Mouse (Mus musculus) cerebellum, adult 2 months (tissue): Measurements from ENCODE around the gene Myh9. TPM values are rescaled to one million over a fixed set of nuclear protein-coding genes. Genes with fewer than 3 reads are reported as not detected.

Experiments
- DNase-seq, 2 experiments: peaks; one replicate each; pipeline ENCODE4 v3.0.0; 2021
- H3K27ac ChIP-seq: fragments of 200-500 bp; 2 replicates; pipeline ENCODE4 v1.5.1; 2012; ENCODE audit warnings: low read length, control low read depth, inconsistent platforms; ENCODE audit not compliant: insufficient read depth
- H3K27me3 ChIP-seq: fragments of 200-500 bp; 2 replicates; pipeline ENCODE4 v1.6.1; 2012; ENCODE audit warnings: inconsistent platforms, mild to moderate bottlenecking, low read length, moderate library complexity; ENCODE audit not compliant: control insufficient read depth, insufficient read depth
- H3K4me1 ChIP-seq: fragments of 200-500 bp; 2 replicates; pipeline ENCODE4 v1.6.1; 2011; ENCODE audit warnings: low read length; ENCODE audit not compliant: control insufficient read depth, insufficient read depth
- H3K4me3 ChIP-seq: fragments of 200-500 bp; replicated peaks from 2 replicates; pipeline ENCODE3; 2011; ENCODE audit warnings: mild to moderate bottlenecking, low read depth, low read length, control low read depth; ENCODE audit not compliant: insufficient read depth
- CTCF ChIP-seq: fragments of 200-500 bp; IDR thresholded peaks from 2 replicates; pipeline ENCODE4 v1.5.1; 2011; ENCODE audit warnings: low read depth, mild to moderate bottlenecking, control low read depth, low read length, moderate library complexity, borderline replicate concordance; ENCODE audit not compliant: insufficient read depth
- POLR2A ChIP-seq: fragments of 200-500 bp; IDR thresholded peaks from 2 replicates; pipeline ENCODE4 v1.6.1; 2011; ENCODE audit warnings: low read length, control low read depth, borderline replicate concordance; ENCODE audit not compliant: insufficient read depth
- WGBS: fragments of 180-500 bp; shearing (Covaris S2); methylation state at CpG from one replicate; pipeline ENCODE4 v1.1.7; 2018; 5-methylcytosine and 5-hydroxymethylcytosine counted together
- polyA plus RNA-seq: library from polyadenylated mRNA; depleted of rRNA; stranded (reverse); fragments of >200 nt; gene quantifications from 2 replicates; pipeline ENCODE4 v1.2.3, GENCODE M21; 2012

The Myh9 gene
- polyA plus RNA-seq, 1 experiment, result 44.2 TPM

DNA sequence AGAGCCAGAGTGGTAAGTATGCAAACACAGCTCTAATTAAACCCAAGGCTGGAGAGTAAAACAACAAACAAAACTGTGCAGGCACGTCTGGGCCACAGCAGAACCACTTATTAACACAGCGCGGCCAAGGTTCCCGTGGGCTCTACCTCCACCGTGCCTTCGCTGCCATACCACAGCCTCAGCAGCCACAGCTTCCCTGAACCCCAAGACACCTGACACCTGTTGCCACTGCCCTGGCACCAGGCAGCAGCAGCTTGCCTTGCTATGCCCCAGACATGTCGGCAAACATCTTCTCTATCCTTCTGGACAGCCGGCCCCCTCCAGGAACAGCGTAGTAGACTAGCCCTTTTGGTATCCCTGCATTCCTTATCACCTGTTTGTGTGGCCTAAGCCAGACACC is 37.0 kb downstream of the Myh9 start:
- Histone ChIP-seq H3K4me3 (no peak overlapping the region), H3K27ac (peak overlapping the region; percentile 79), H3K27me3 (no peaks in the 10 kb centered on the region), H3K4me1 (peaks cover 59% of the 10 kb centered on the region)
- 54% methylated on average over 9 of the region's 9 CpGs for WGBS
- DNase-seq, result no peak
- TF ChIP-seq POLR2A (no peak), CTCF (no peak)

DNA sequence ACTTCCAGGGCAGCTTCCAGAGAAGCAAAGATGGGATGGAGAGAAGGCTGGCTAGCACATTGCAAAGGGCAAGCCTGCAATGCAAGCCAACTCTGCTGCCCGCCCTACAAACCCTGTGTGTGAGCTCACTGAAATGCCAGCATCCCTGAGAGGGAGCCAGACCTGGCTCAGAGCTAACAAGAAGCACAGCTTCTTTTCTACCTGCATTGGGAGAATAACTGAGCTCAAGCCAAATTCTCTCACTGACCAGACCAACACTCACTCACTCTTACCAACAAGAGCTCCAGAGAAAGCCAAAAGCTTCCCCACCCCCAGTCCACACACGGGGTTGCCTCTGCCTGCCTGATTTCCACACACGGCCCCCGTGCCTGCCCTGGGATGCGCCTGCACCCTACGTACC is 37.5 kb downstream of the Myh9 start:
- H3K27me3 ChIP-seq, result no peaks in the 10 kb centered on the region
- DNase-seq, result peak; percentile 71 to 85
- TF ChIP-seq CTCF (no peak), POLR2A (no peak)

DNA sequence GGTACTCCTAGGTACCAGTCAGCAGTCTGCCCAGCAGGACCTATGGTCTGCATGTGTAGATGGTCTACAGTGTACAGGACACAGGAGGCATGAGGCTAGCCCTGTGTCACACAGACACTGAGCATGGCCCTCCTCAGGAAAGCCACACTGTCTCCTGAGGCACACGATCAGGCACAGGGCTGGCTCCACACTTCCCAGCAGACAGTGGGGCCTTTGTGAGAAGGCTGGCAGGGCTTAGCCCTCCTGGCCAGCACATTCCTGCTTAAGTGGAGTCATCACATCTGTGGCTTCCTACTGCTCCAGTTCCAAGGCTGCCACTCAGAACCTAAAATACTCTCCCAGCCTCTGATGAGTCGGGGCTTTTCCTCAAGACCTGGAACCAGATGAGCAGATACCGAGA is 38.2 kb downstream of the Myh9 start:
- H3K27ac ChIP-seq, result peak overlapping the region; percentile 79
- H3K4me1 ChIP-seq, result peaks cover 60% of the 10 kb centered on the region
- no peak for DNase-seq
- no peak for TF ChIP-seq POLR2A
- no peak for TF ChIP-seq CTCF
- 44% methylated on average over 3 of the region's 3 CpGs for WGBS
- H3K4me3 ChIP-seq, result no peak overlapping the region
- H3K27me3 ChIP-seq, result no peaks in the 10 kb centered on the region

More for the DNA sequence above, 37.5 kb downstream of the Myh9 start:
- Histone ChIP-seq H3K4me3 (no peak overlapping the region), H3K27ac (peak overlapping the region; percentile 79), H3K4me1 (peaks cover 59% of the 10 kb centered on the region)
- 19% methylated on average over 6 of the region's 6 CpGs for WGBS

DNA sequence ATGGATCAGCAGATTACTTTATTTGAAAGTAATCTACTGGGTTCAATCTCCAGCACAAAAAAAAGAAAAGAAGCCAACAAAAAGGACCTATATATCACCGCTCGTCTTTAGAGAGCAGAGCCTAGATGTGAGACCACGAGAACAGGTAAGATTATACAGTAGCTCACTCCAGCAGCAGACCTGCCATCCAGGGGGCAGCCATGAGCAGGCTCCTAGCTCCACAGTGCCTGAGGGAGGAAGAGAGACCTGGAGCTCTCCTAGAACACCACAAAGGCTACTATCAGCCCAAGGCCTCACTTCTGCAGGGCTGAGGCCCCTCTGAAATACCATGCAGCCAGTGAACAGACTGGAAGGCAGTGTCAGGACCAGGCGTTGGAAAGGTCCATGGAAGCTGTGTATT is 39.0 kb downstream of the Myh9 start:
- Histone ChIP-seq H3K27ac (0 out of 2 replicates have a peak overlapping the region, but pooled peaks have one; percentile 12), H3K27me3 (no peaks in the 10 kb centered on the region), H3K4me3 (no peak overlapping the region), H3K4me1 (peaks cover 67% of the 10 kb centered on the region)
- DNase-seq, result no peak
- whole genome bisulfite sequencing, result 85% methylated on average over 4 of the region's 4 CpGs
- no peak for TF ChIP-seq POLR2A
- TF ChIP-seq CTCF, result peak; percentile 40; the same call in 1 of the 2 replicates

DNA sequence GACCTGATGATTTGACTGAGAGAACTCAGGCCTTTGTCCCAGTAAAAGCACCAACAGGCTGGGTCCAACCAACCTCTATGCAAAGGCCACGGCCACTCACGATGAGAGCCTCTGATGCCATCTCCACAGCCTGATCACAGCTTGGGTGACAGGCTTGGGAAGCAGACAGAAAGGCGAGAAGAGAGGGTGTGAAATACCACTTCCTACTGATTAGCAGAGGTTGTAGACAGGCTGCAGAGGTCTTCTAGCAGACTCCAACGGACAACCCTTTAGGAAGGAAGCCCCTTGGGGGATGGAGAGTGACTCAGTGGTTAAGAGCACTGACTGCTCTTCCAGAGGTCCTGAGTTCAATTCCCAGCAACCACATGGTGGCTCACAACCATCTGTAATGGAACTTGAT is 40.8 kb downstream of the Myh9 start:
- peak overlapping the region; percentile 57; the same call in 1 of the 2 replicates for H3K27ac ChIP-seq
- 49% methylated on average over 4 of the region's 4 CpGs for WGBS
- DNase-seq, result no peak
- TF ChIP-seq POLR2A (no peak), CTCF (no peak)
- H3K4me1 ChIP-seq, result peaks cover 81% of the 10 kb centered on the region
- H3K4me3 ChIP-seq, result no peak overlapping the region
- H3K27me3 ChIP-seq, result no peaks in the 10 kb centered on the region

DNA sequence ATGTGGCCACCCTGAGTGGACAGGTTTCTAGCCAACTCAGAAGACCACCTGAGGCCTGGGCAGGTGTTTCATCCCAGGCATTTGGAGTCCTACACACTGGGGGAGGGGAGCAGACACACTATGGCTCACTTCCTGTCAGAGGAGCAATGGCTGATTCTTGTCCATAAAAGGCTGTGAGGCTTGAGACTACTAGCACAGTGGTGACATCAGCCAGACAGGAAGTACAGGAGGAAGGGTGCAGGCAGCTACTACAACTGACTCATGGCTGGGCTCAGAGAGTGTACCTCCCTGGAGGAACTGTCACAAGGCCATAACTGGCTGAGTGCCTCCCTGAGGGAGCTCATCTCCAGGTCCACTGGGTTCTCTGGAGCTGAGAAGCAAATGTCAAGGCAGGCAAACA is 41.5 kb downstream of the Myh9 start:
- DNase-seq, result peak; percentile 52 to 67
- H3K4me1 ChIP-seq, result peaks cover 75% of the 10 kb centered on the region
- peak overlapping the region; percentile 57 for H3K27ac ChIP-seq
- no peaks in the 10 kb centered on the region for H3K27me3 ChIP-seq
- TF ChIP-seq CTCF (no peak), POLR2A (no peak)
- no peak overlapping the region for H3K4me3 ChIP-seq

DNA sequence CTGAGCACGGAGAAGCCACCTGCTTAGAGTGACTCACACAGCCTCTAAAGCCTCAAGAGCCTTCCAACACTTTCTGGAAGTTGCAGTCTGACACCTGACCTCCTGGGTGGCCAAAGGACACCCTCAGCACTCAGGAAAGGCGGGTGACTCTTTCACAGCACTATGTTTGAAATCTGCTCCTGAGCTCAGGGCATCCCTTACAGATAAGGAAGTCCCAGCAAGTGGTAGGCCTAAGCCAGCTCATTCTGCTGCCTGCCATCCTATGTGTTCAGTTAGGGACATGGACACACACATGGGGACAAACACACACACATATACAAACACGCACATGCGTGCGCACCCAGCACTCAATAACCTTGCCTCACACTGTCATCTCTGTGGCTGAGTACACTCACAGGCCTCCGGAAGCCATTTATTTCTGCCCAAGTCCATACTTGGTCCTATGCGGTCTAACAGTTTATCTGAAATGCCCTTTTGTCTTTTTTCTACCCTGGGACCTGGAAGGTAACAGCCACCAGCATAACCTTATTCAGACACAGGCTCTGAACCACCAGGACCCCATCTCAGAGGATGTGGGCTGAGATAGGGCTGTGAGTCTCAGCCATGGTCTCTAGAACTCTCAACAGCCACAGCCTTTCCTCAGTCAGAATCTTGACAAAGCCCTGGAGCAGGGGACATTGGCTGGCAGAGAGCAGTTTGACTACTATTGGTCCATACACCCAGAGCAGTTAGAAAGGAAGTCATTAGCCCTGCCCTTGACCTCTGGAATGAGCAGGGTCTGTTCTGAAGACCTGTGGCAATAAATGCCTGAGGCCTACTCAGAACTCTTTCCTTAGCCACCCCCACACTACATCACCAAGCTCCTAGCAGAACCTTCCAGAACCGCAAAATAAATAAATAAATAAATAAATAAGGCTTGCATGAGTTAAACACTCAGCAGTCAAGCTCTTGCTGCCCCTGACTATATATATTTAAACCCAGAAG is 42.2 kb downstream of the Myh9 start:
- Histone ChIP-seq H3K27ac (peak overlapping the region; percentile 66), H3K4me3 (no peak overlapping the region), H3K27me3 (no peaks in the 10 kb centered on the region), H3K4me1 (peaks cover 69% of the 10 kb centered on the region)
- DNase-seq, result no peak
- WGBS, result 79% methylated on average over 8 of the region's 8 CpGs
- no peak for TF ChIP-seq CTCF
- TF ChIP-seq POLR2A, result no peak
